Mouse (Mus musculus) stomach, postnatal 0 days (tissue): ENCODE results near the gene Ptgfrn. TPM values are rescaled to one million over a fixed set of nuclear protein-coding genes. Genes with fewer than 3 reads are reported as not detected.

Experiments used
- ATAC-seq: fragments of 200-750 bp; cut with Nextera tagmentation; 2 replicates; pipeline ENCODE4 v1.8.0; 2017; ENCODE audit not compliant: low FRiP score, low TSS enrichment
- DNase-seq: peaks from one replicate; pipeline ENCODE4 v3.0.0-alpha.2; 2016; ENCODE audit warnings: low spot score
- H3K27ac ChIP-seq: fragments of 300-500 bp; sonication (generic); replicated peaks from 2 replicates; pipeline ENCODE4 v1.5.1; 2014; ENCODE audit warnings: mild to moderate bottlenecking, control low read depth
- H3K27me3 ChIP-seq: fragments of 300-500 bp; sonication (generic); 2 replicates; pipeline ENCODE4 v1.6.1; 2014; ENCODE audit warnings: low read length; ENCODE audit not compliant: control insufficient read depth, insufficient read depth
- H3K36me3 ChIP-seq: fragments of 300-500 bp; sonication (generic); 2 replicates; pipeline ENCODE4 v1.6.1; 2014; ENCODE audit warnings: low read length, mixed read lengths; ENCODE audit not compliant: control insufficient read depth, insufficient read depth
- H3K4me1 ChIP-seq: fragments of 300-500 bp; sonication (generic); replicated peaks from 2 replicates; pipeline ENCODE4 v1.6.1; 2014; ENCODE audit warnings: antibody characterized with exemption; ENCODE audit not compliant: control insufficient read depth, insufficient read depth
- H3K4me2 ChIP-seq: fragments of 300-500 bp; sonication (generic); replicated peaks from 2 replicates; pipeline ENCODE4 v1.6.1; 2014; ENCODE audit warnings: low read depth, mild to moderate bottlenecking, control low read depth, moderate library complexity
- H3K4me3 ChIP-seq: fragments of 300-500 bp; sonication (generic); 2 replicates; pipeline ENCODE4 v1.5.1; 2014; ENCODE audit warnings: low read depth, low read length, control low read depth
- H3K9ac ChIP-seq: fragments of 300-500 bp; sonication (generic); 2 replicates; pipeline ENCODE4 v1.6.1; 2014; ENCODE audit warnings: mild to moderate bottlenecking, low read length, control low read depth, mixed read lengths
- H3K9me3 ChIP-seq: fragments of 300-500 bp; sonication (generic); 2 replicates; pipeline ENCODE4 v1.6.1; 2016; ENCODE audit warnings: low read length; ENCODE audit not compliant: control insufficient read depth
- CTCF ChIP-seq: IDR thresholded peaks from 2 replicates; pipeline ENCODE4 v1.5.1; 2016; ENCODE audit warnings: antibody characterized with exemption, low read depth, mild to moderate bottlenecking, moderate library complexity
- EP300 ChIP-seq: optimal IDR thresholded peaks from 2 replicates; pipeline ENCODE3; 2016; ENCODE audit warnings: antibody characterized with exemption
- WGBS: fragments of 180-500 bp; shearing (Covaris S2); extraction: QIAGEN DNeasy Blood & Tissue Kit; methylation state at CpG from one replicate; pipeline ENCODE4 v1.1.7; 2014; 5-methylcytosine and 5-hydroxymethylcytosine counted together
- polyA plus RNA-seq: library from polyadenylated mRNA; unstranded; fragments of >200 nt; fragmentation: Nextera tagmentation; extraction: Ambion mirVana; gene quantifications from 2 replicates; pipeline ENCODE4 v1.2.1, GENCODE M21; 2015

Ptgfrn gene
- polyA plus RNA-seq, 1 experiment from 2014 or later: 5.8 TPM

- no peaks in the 10 kb centered on the region for H3K27me3 ChIP-seq
- WGBS: 78% methylated on average over 13 of the region's 13 CpGs
- no peak overlapping the region for H3K4me2 ChIP-seq
- ATAC-seq (no peak), DNase-seq (no peak)
- H3K27ac ChIP-seq: no peak overlapping the region
- TF ChIP-seq EP300 (no peak), CTCF (no peak)
- H3K4me3 ChIP-seq: no peak overlapping the region
- peaks cover 3% of the 10 kb centered on the region; the same call in 1 of the 2 replicates for H3K4me1 ChIP-seq
- no peaks in the 10 kb centered on the region for H3K36me3 ChIP-seq
- no peak overlapping the region for H3K9ac ChIP-seq
- H3K9me3 ChIP-seq: no peaks in the 10 kb centered on the region
These were observed 17.9 kb downstream of the Ptgfrn start for GRCm38 (mm10) chr3:101092202-101092601.

GRCm38 (mm10) chr3:101086584-101087445 lies 23.3 kb downstream of the Ptgfrn start:
- no peaks in the 10 kb centered on the region for H3K9me3 ChIP-seq
- DNase-seq: no peak
- no peak overlapping the region for H3K4me2 ChIP-seq
- no peak overlapping the region for H3K27ac ChIP-seq
- H3K9ac ChIP-seq: no peak overlapping the region
- 61% methylated on average over 7 of the region's 7 CpGs for WGBS
- H3K4me3 ChIP-seq: no peak overlapping the region
- no peak; the same call in 1 of the 2 replicates for ATAC-seq
- H3K27me3 ChIP-seq: no peaks in the 10 kb centered on the region
- H3K4me1 ChIP-seq: no peaks in the 10 kb centered on the region
- no peaks in the 10 kb centered on the region for H3K36me3 ChIP-seq
- no peak for TF ChIP-seq EP300
- no peak for TF ChIP-seq CTCF

- no peak overlapping the region for H3K27ac ChIP-seq
- H3K4me1 ChIP-seq: no peaks in the 10 kb centered on the region
- no peaks in the 10 kb centered on the region for H3K27me3 ChIP-seq
- no peaks in the 10 kb centered on the region for H3K9me3 ChIP-seq
- no peak for TF ChIP-seq EP300
- no peak for TF ChIP-seq CTCF
- ATAC-seq: no peak
- no peak for DNase-seq
- H3K4me3 ChIP-seq: no peak overlapping the region
- WGBS: 82% methylated on average over 4 of the region's 4 CpGs
- peaks cover 3% of the 10 kb centered on the region for H3K36me3 ChIP-seq
- no peak overlapping the region for H3K4me2 ChIP-seq
- no peak overlapping the region for H3K9ac ChIP-seq
These were observed 29.2 kb downstream of the Ptgfrn start for GRCm38 (mm10) chr3:101080925-101081324.

- DNase-seq: no peak
- ATAC-seq: no peak
These were observed 31.7 kb downstream of the Ptgfrn start for GRCm38 (mm10) chr3:101078344-101078743.

GRCm38 (mm10) chr3:101077710-101078100 lies 32.4 kb downstream of the Ptgfrn start:
- ATAC-seq: no peak
- H3K27me3 ChIP-seq: no peaks in the 10 kb centered on the region
- no peak overlapping the region for H3K4me3 ChIP-seq
- peaks cover 3% of the 10 kb centered on the region for H3K36me3 ChIP-seq
- no peaks in the 10 kb centered on the region for H3K4me1 ChIP-seq
- H3K9me3 ChIP-seq: no peaks in the 10 kb centered on the region
- no peak overlapping the region for H3K4me2 ChIP-seq
- no peak for TF ChIP-seq CTCF
- TF ChIP-seq EP300: no peak
- no peak overlapping the region for H3K9ac ChIP-seq
- H3K27ac ChIP-seq: no peak overlapping the region
- no peak for DNase-seq
- 85% methylated on average over 6 of the region's 6 CpGs for WGBS

More at GRCm38 (mm10) chr3:101078344-101078743, 31.7 kb downstream of the Ptgfrn start:
- no peak for TF ChIP-seq CTCF
- no peak for TF ChIP-seq EP300
- Histone ChIP-seq H3K27ac (no peak overlapping the region), H3K36me3 (peaks cover 3% of the 10 kb centered on the region), H3K4me3 (no peak overlapping the region), H3K9me3 (no peaks in the 10 kb centered on the region), H3K4me1 (no peaks in the 10 kb centered on the region), H3K4me2 (no peak overlapping the region), H3K9ac (no peak overlapping the region), H3K27me3 (no peaks in the 10 kb centered on the region)
- 56% methylated on average over 1 of the region's 1 CpGs for WGBS

- Histone ChIP-seq H3K4me1 (no peaks in the 10 kb centered on the region), H3K4me2 (no peak overlapping the region), H3K27ac (no peak overlapping the region), H3K4me3 (no peak overlapping the region), H3K36me3 (peaks cover 3% of the 10 kb centered on the region), H3K27me3 (no peaks in the 10 kb centered on the region), H3K9ac (no peak overlapping the region), H3K9me3 (no peaks in the 10 kb centered on the region)
- TF ChIP-seq CTCF: no peak
- TF ChIP-seq EP300: no peak
- no peak for DNase-seq
- 94% methylated on average over 25 of the region's 25 CpGs for WGBS
- no peak for ATAC-seq
These were observed 32.9 kb downstream of the Ptgfrn start for GRCm38 (mm10) chr3:101076966-101077709.
